In genomic region chr8:85595391-85595790, GRCm38 (mm10) we compare ENCODE assay signal across 9 mouse cellular contexts. TPM values are rescaled to one million over a fixed set of nuclear protein-coding genes. Genes with fewer than 3 reads are reported as not detected.
DNase-seq lines count a peak whose midpoint lies in the region; ATAC-seq lines count a peak whose summit lies in the region.
"Had no signal": no experiment of that assay in that cellular context is flagged by ENCODE, and none has a peak within 500 bp of the region (broad histone marks: within the 10 kb centered on the region; RNA-seq: fewer than 3 reads in every experiment).

No protein-coding gene starts in this region.

- no peak overlapping the region for H3K9ac ChIP-seq in liver, embryonic 12.5 days
- H3K9ac ChIP-seq: hindbrain, embryonic 15.5 days had no signal

- H3K36me3 ChIP-seq in liver, embryonic 12.5 days = no peaks in the 10 kb centered on the region
- H3K36me3 ChIP-seq: hindbrain, embryonic 15.5 days had no signal

- no peaks in the 10 kb centered on the region for H3K9me3 ChIP-seq in liver, embryonic 12.5 days (replicated peaks)
- H3K9me3 ChIP-seq: hindbrain, embryonic 15.5 days had no signal

- H3K27ac ChIP-seq in liver, embryonic 12.5 days = no peak overlapping the region
- H3K27ac ChIP-seq: hindbrain, embryonic 15.5 days had no signal

- H3K4me1 ChIP-seq in liver, embryonic 12.5 days = no peaks in the 10 kb centered on the region
- H3K4me1 ChIP-seq: hindbrain, embryonic 15.5 days had no signal

- intact Hi-C loops in heart, postnatal 14 days (cut with DNase I) = no loop called here
- intact Hi-C loops in left cerebral cortex, postnatal 36 days (cut with DNase I) = loop anchor here (5.0 kb wide), 1 partner anchor 1312 kb away; no protein-coding TSS in a partner anchor

- WGBS in liver, embryonic 12.5 days (ENCODE audit: insufficient replicate concordance) = 58% methylated on average over 6 of the region's 6 CpGs

- H3K4me2 ChIP-seq in liver, embryonic 12.5 days = no peak overlapping the region
- H3K4me2 ChIP-seq: hindbrain, embryonic 15.5 days had no signal

- DNase-seq in urinary bladder, postnatal 36 days (ENCODE audit: low spot score in 2 of 2) = peak; percentile 10 to 29
- DNase-seq in urinary bladder, adult 18-20 months (ENCODE audit: low spot score in 2 of 2) = no peak
- peak; percentile 8 to 34 for DNase-seq in heart, postnatal 14 days
- DNase-seq in yolk sac, embryonic 10.5 days (ENCODE audit: low spot score) = peak; percentile 83
- no peak for DNase-seq in left cerebral cortex, postnatal 36 days (ENCODE audit: low spot score in 2 of 2)
- DNase-seq in cerebellum, adult 18-20 months = no peak
- no peak for DNase-seq in right cerebral cortex, postnatal 36 days (ENCODE audit: low spot score in 2 of 2)

- no peak overlapping the region for H3K4me3 ChIP-seq in liver, embryonic 12.5 days
- H3K4me3 ChIP-seq: hindbrain, embryonic 15.5 days had no signal

- H3K27me3 ChIP-seq in liver, embryonic 12.5 days (replicated peaks) = no peaks in the 10 kb centered on the region
- H3K27me3 ChIP-seq: hindbrain, embryonic 15.5 days had no signal

- ATAC-seq in liver, embryonic 12.5 days = peak; percentile 71

RNA-seq across cellular contexts. Expression of gene Dnaja2, which starts 40.2 kb away (rescaled TPM):
- 100 to 1,000 TPM; 229 to 234 TPM for total RNA-seq in heart, postnatal 14 days (2021)
- polyA plus RNA-seq in liver, embryonic 12.5 days (2016; fragmentation: Nextera tagmentation; extraction: Ambion mirVana) = 124 TPM in 2 replicates
- 100 to 1,000 TPM; 179 to 197 TPM for total RNA-seq in left cerebral cortex, postnatal 36 days (2021)

Comparison
In these comparisons a context has a peak if more than half of its experiments do, and no peak if none do; other contexts are left out.
1. DNase-seq: peak in urinary bladder, postnatal 36 days (2 of 2), heart, postnatal 14 days (2 of 2) and yolk sac, embryonic 10.5 days (single experiment); none in urinary bladder, adult 18-20 months (0 of 2), left cerebral cortex, postnatal 36 days (0 of 2), cerebellum, adult 18-20 months (0 of 2) and right cerebral cortex, postnatal 36 days (0 of 2).